Mouse (Mus musculus): ENCODE data around the gene Ptprm. TPM values are rescaled to one million over a fixed set of nuclear protein-coding genes. Genes with fewer than 3 reads are reported as not detected.

Ptprm gene
- polyA plus RNA-seq, 2 experiments = 0.66 to 0.79 TPM

DNA sequence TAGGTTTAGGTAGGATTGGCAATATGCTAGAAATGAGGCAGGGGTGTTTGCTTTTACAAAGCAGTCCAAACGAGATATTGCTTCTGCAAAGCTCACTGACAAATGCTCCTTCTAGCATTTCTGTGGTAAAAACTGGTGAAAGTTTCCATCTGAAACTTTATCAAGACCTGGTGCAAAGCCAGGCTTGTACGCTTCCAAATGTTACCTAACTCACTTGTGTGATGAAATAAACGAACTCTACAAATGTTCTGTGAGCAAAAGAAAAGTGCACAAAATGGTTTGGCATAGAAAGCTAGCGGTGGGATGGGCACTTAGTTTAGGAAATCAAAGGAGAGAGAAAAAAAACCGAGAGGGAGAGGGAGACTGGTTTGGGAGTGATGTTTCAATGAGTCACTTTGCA lies 544.5 kb downstream of the Ptprm start:
- WGBS (ENCODE audit: insufficient replicate concordance) = 47% methylated on average over 5 of the region's 5 CpGs
- Histone ChIP-seq H3K9ac (replicated peaks) (no peak overlapping the region), H3K36me3 (replicated peaks; ENCODE audit: control insufficient read depth, insufficient read depth, low read depth) (no peaks in the 10 kb centered on the region), H3K27ac (no peak overlapping the region), H3K4me1 (replicated peaks; ENCODE audit: control insufficient read depth in 2 of 2, insufficient read depth in 2 of 2, low read length in 1 of 2) (no peaks in the 10 kb centered on the region), H3K27me3 (ENCODE audit: control insufficient read depth, insufficient read depth, low read length) (no peaks in the 10 kb centered on the region), H3K4me2 (ENCODE audit: low read depth) (no peak overlapping the region), H3K9me3 (ENCODE audit: control insufficient read depth, low read length) (no peaks in the 10 kb centered on the region), H3K4me3 (ENCODE audit: insufficient read depth in 1 of 2, low read depth in 2 of 2, low read length in 2 of 2) (no peak overlapping the region)
- ATAC-seq (ENCODE audit: insufficient read depth) (no peak), DNase-seq (ENCODE audit: low read depth in 3 of 3, low spot score in 3 of 3) (no peak)
- TF ChIP-seq EP300 (IDR thresholded peaks at IDR 0.05; ENCODE audit: low read depth) (no peak), CTCF (IDR thresholded peaks at IDR 0.05; ENCODE audit: low read depth) (no peak)

DNA sequence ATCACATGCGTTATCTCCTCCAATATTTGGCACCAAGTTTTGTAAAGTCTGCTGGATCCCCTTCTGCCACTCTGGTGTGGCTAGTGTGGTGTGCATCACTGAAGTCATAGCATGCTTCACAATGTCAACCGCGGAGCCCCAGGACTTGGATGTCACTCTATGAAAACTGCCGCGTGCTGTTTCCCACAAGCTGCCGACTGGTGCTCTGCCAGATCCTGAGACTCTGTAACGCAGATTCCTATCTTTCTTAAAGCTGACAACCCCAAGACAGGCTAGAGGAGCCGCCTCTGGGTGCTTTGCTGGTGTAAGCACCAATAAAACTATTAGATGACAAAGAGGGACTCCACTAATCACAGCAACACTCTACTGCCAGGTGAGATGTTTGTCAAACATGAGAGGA lies 546.1 kb downstream of the Ptprm start:
- no peak for DNase-seq (ENCODE audit: low read depth in 3 of 3, low spot score in 3 of 3)
- Histone ChIP-seq H3K4me2 (ENCODE audit: low read depth) (no peak overlapping the region), H3K4me3 (ENCODE audit: insufficient read depth in 1 of 2, low read depth in 2 of 2, low read length in 2 of 2) (no peak overlapping the region), H3K27ac (no peak overlapping the region), H3K9ac (replicated peaks) (no peak overlapping the region), H3K9me3 (ENCODE audit: control insufficient read depth, low read length) (no peaks in the 10 kb centered on the region), H3K36me3 (replicated peaks; ENCODE audit: control insufficient read depth, insufficient read depth, low read depth) (no peaks in the 10 kb centered on the region), H3K27me3 (ENCODE audit: control insufficient read depth, insufficient read depth, low read length) (no peaks in the 10 kb centered on the region), H3K4me1 (replicated peaks; ENCODE audit: control insufficient read depth in 2 of 2, insufficient read depth in 2 of 2, low read length in 1 of 2) (no peaks in the 10 kb centered on the region)
- 68% methylated on average over 8 of the region's 8 CpGs for WGBS (ENCODE audit: insufficient replicate concordance)
- ATAC-seq (ENCODE audit: insufficient read depth) = no peak
- TF ChIP-seq EP300 (IDR thresholded peaks at IDR 0.05; ENCODE audit: low read depth) (no peak), CTCF (IDR thresholded peaks at IDR 0.05; ENCODE audit: low read depth) (no peak)

DNA sequence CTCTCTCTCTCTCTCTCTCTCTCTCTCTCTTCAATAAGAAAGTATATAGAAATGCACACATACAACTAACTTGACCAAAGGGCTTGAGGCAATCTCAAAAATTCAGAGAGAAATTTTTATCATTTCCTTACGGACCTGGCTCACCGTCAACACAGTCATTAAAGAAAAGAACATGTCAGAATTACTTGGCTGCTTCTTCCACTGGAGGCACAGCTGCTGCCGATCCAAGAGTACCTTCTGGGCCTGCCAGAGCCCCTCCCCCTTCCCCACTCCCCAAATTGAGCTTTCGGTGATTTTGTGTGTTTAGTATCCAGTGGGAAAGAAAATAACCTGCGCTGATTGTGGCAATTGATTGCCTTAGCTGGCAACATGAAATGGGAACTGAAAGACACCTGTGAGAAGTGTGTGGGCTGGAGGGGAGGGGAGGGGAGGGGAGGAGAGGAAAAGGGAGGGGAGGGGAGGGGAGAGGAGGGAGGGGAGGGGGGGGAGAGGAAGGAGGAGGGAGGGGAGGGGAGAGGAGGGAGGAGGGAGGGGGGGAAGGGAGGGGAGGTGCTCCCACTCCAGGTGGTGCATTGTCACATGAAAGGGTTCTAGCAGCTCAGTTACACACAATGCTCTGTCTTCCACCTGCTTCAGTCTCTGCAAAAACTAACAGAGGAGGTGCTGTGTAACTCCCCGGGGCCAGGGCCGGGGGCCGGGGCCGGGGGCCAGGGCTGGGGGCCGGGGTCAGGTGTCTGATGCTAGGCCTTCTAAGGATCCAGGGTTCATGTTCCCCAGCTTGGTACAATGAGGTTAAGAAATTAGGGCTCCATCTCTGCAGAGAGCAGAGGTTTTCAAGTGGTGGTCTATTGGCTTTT lies 552.2 kb downstream of the Ptprm start:
- H3K9ac ChIP-seq (replicated peaks) = no peak overlapping the region
- H3K4me3 ChIP-seq (ENCODE audit: insufficient read depth in 1 of 2, low read depth in 2 of 2, low read length in 2 of 2) = no peak overlapping the region
- no peaks in the 10 kb centered on the region for H3K36me3 ChIP-seq (replicated peaks; ENCODE audit: control insufficient read depth, insufficient read depth, low read depth)
- H3K27me3 ChIP-seq (ENCODE audit: control insufficient read depth, insufficient read depth, low read length) = no peaks in the 10 kb centered on the region
- no peaks in the 10 kb centered on the region for H3K4me1 ChIP-seq (replicated peaks; ENCODE audit: control insufficient read depth in 2 of 2, insufficient read depth in 2 of 2, low read length in 1 of 2)
- ATAC-seq (ENCODE audit: insufficient read depth) = no peak
- TF ChIP-seq EP300 (IDR thresholded peaks at IDR 0.05; ENCODE audit: low read depth) (no peak), CTCF (IDR thresholded peaks at IDR 0.05; ENCODE audit: low read depth) (no peak)
- 65% methylated on average over 10 of the region's 10 CpGs for WGBS (ENCODE audit: insufficient replicate concordance)
- H3K4me2 ChIP-seq (ENCODE audit: low read depth) = no peak overlapping the region
- no peak overlapping the region for H3K27ac ChIP-seq
- no peaks in the 10 kb centered on the region for H3K9me3 ChIP-seq (ENCODE audit: control insufficient read depth, low read length)
- DNase-seq (ENCODE audit: low read depth in 3 of 3, low spot score in 3 of 3) = no peak

DNA sequence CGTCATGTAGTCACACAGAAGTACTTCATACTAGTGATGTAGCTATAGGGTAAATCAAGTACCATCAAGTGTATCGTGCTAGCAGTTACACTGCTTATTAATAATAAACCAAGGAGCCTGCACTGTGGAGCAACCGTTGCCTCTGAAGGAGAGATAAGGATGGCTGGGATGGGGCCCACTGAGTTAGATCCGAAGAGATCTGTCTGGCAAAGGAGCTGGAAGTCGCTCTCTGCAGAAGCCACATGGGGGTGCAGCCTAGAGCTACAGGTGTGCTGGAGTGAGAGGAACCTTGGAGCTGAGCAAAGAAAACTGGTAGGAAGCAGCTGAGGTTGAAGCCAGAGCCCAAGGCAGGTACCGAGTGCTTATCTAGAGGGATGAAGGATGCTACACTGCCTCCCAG lies 554.0 kb downstream of the Ptprm start:
- no peaks in the 10 kb centered on the region for H3K27me3 ChIP-seq (ENCODE audit: control insufficient read depth, insufficient read depth, low read length)
- no peak overlapping the region for H3K27ac ChIP-seq
- WGBS (ENCODE audit: insufficient replicate concordance) = 69% methylated on average over 6 of the region's 6 CpGs
- no peak for DNase-seq (ENCODE audit: low read depth in 3 of 3, low spot score in 3 of 3)
- H3K36me3 ChIP-seq (replicated peaks; ENCODE audit: control insufficient read depth, insufficient read depth, low read depth) = no peaks in the 10 kb centered on the region
- no peak overlapping the region for H3K9ac ChIP-seq (replicated peaks)
- no peaks in the 10 kb centered on the region for H3K4me1 ChIP-seq (replicated peaks; ENCODE audit: control insufficient read depth in 2 of 2, insufficient read depth in 2 of 2, low read length in 1 of 2)
- no peak overlapping the region for H3K4me2 ChIP-seq (ENCODE audit: low read depth)
- ATAC-seq (ENCODE audit: insufficient read depth) = no peak
- H3K9me3 ChIP-seq (ENCODE audit: control insufficient read depth, low read length) = no peaks in the 10 kb centered on the region
- H3K4me3 ChIP-seq (ENCODE audit: insufficient read depth in 1 of 2, low read depth in 2 of 2, low read length in 2 of 2) = no peak overlapping the region
- no peak for TF ChIP-seq CTCF (IDR thresholded peaks at IDR 0.05; ENCODE audit: low read depth)
- TF ChIP-seq EP300 (IDR thresholded peaks at IDR 0.05; ENCODE audit: low read depth) = no peak

DNA sequence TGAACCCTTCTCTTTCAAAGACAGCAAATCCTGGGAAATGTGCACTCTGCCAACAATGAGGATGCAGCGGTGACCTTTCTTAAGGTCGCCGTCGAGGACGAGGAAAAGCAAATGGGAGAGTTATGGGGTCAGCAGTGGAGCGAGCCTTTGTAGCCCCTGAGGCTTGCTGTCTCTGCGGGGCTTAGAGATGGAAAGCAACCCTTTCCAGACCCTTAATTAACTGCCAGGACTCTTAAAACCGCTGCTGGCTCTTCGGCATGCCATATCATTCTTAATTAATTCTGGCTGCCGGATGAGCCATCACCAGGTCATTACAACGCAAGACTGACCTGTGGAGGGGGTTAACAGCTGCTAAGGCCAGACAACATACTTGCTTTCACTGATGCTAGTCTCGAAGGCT lies 568.1 kb downstream of the Ptprm start:
- DNase-seq (ENCODE audit: low read depth in 3 of 3, low spot score in 3 of 3) (no peak), ATAC-seq (ENCODE audit: insufficient read depth) (no peak)
- H3K4me1 ChIP-seq (replicated peaks; ENCODE audit: control insufficient read depth in 2 of 2, insufficient read depth in 2 of 2, low read length in 1 of 2) = no peaks in the 10 kb centered on the region
- no peaks in the 10 kb centered on the region for H3K36me3 ChIP-seq (replicated peaks; ENCODE audit: control insufficient read depth, insufficient read depth, low read depth)
- H3K27ac ChIP-seq = no peak overlapping the region
- no peak overlapping the region for H3K4me2 ChIP-seq (ENCODE audit: low read depth)
- no peaks in the 10 kb centered on the region for H3K9me3 ChIP-seq (ENCODE audit: control insufficient read depth, low read length)
- no peaks in the 10 kb centered on the region for H3K27me3 ChIP-seq (ENCODE audit: control insufficient read depth, insufficient read depth, low read length)
- WGBS (ENCODE audit: insufficient replicate concordance) = 64% methylated on average over 12 of the region's 12 CpGs
- H3K9ac ChIP-seq (replicated peaks) = no peak overlapping the region
- TF ChIP-seq CTCF (IDR thresholded peaks at IDR 0.05; ENCODE audit: low read depth) = no peak
- TF ChIP-seq EP300 (IDR thresholded peaks at IDR 0.05; ENCODE audit: low read depth) = no peak
- no peak overlapping the region for H3K4me3 ChIP-seq (ENCODE audit: insufficient read depth in 1 of 2, low read depth in 2 of 2, low read length in 2 of 2)

All from liver, embryonic 14.5 days (tissue).